Mouse (Mus musculus) cortical plate, adult 2 months (tissue): ENCODE results near the gene Oscp1. TPM values are rescaled to one million over a fixed set of nuclear protein-coding genes. Genes with fewer than 3 reads are reported as not detected.

Source experiments
- H3K27ac ChIP-seq: fragments of 200-500 bp; 2 replicates; pipeline ENCODE4 v1.5.1; 2012; ENCODE audit warnings: low read length, control low read depth, inconsistent platforms; ENCODE audit not compliant: insufficient read depth
- H3K4me1 ChIP-seq: fragments of 200-500 bp; 2 replicates; pipeline ENCODE4 v1.6.1; 2011; ENCODE audit warnings: low read length; ENCODE audit not compliant: control insufficient read depth, insufficient read depth
- H3K4me3 ChIP-seq: fragments of 200-500 bp; 2 replicates; pipeline ENCODE4 v1.5.1; 2011; ENCODE audit warnings: mild to moderate bottlenecking, low read length, control low read depth; ENCODE audit not compliant: insufficient read depth
- CTCF ChIP-seq: fragments of 200-500 bp; IDR thresholded peaks from 2 replicates; pipeline ENCODE4 v1.5.1; 2011; ENCODE audit warnings: mild to moderate bottlenecking, control low read depth, low read length; ENCODE audit not compliant: insufficient read depth; ENCODE audit errors: extremely low read depth
- POLR2A ChIP-seq: fragments of 200-500 bp; IDR thresholded peaks from 2 replicates; pipeline ENCODE4 v1.6.1; 2011; ENCODE audit warnings: mild to moderate bottlenecking, low read length, control low read depth; ENCODE audit not compliant: insufficient read depth; ENCODE audit errors: extremely low read depth
- polyA plus RNA-seq: library from polyadenylated mRNA; depleted of rRNA; stranded (reverse); fragments of >200 nt; gene quantifications from 2 replicates; pipeline ENCODE4 v1.2.3, GENCODE M21; 2012

Gene Oscp1
- polyA plus RNA-seq, 1 experiment = 20.3 TPM

GRCm38 (mm10) chr4:126097711-126098253 is 39.4 kb downstream of the Oscp1 start:
- Histone ChIP-seq H3K27ac (no peak overlapping the region), H3K4me1 (no peaks in the 10 kb centered on the region; the same call in 1 of the 2 replicates), H3K4me3 (no peak overlapping the region)
- no peak for TF ChIP-seq CTCF
- no peak for TF ChIP-seq POLR2A

GRCm38 (mm10) chr4:126099365-126099764 is 41.0 kb downstream of the Oscp1 start:
- H3K4me1 ChIP-seq = no peaks in the 10 kb centered on the region; the same call in 1 of the 2 replicates
- no peak overlapping the region for H3K4me3 ChIP-seq
- H3K27ac ChIP-seq = no peak overlapping the region
- TF ChIP-seq POLR2A = no peak
- no peak for TF ChIP-seq CTCF

- TF ChIP-seq CTCF = no peak
- no peak overlapping the region for H3K27ac ChIP-seq
- H3K4me3 ChIP-seq = no peak overlapping the region
- peaks cover 2% of the 10 kb centered on the region; the same call in 1 of the 2 replicates for H3K4me1 ChIP-seq
These were observed 42.4 kb downstream of the Oscp1 start for GRCm38 (mm10) chr4:126100764-126101163.

GRCm38 (mm10) chr4:126102061-126102841 is 43.9 kb downstream of the Oscp1 start:
- TF ChIP-seq POLR2A (no peak), CTCF (no peak)
- no peak overlapping the region for H3K4me3 ChIP-seq
- peaks cover 4% of the 10 kb centered on the region for H3K4me1 ChIP-seq
- H3K27ac ChIP-seq = peak overlapping the region; percentile 65

DNA sequence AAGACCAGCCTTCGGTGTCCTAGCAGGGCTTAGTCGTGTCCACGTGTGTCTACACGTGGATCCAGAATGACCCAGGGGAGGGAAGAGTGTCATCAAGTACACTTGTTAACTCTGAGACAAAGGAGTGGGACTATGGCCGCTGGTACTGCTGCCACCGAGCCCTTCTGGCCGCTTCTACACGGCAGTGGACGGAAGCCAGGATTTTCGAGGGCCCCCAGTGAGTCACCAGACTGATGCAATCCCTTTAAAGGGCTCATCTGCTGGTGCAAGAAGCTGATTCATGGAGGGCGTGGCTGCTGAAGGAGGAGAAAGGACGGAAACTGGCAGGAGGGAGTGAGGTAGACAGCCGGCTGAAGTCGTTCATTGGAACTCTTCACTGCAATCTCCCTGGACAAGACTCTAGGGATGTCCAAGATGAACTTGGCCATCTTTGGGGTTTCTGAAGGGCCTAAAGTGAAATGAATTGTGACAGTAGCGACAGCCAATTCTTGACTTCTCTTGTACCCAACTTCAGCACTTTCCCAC is 44.8 kb downstream of the Oscp1 start:
- TF ChIP-seq POLR2A (peak; percentile 14; the same call in 1 of the 2 replicates), CTCF (no peak)
- H3K4me1 ChIP-seq = peaks cover 5% of the 10 kb centered on the region
- peak overlapping the region; percentile 65 for H3K27ac ChIP-seq
- H3K4me3 ChIP-seq = peak overlapping the region; percentile 91

GRCm38 (mm10) chr4:126103590-126104068 is 45.3 kb downstream of the Oscp1 start, which contains the start of gene Stk40:
Gene Stk40, plus strand, starts transcription at chr4:126103957.
- TF ChIP-seq CTCF (peak; percentile 52), POLR2A (peak; percentile 84)
- Histone ChIP-seq H3K4me3 (peak within 1 kb of the TSS; percentile 91), H3K4me1 (peaks cover 7% of the 10 kb centered on the region), H3K27ac (peak within 1 kb of the TSS; percentile 65)

DNA sequence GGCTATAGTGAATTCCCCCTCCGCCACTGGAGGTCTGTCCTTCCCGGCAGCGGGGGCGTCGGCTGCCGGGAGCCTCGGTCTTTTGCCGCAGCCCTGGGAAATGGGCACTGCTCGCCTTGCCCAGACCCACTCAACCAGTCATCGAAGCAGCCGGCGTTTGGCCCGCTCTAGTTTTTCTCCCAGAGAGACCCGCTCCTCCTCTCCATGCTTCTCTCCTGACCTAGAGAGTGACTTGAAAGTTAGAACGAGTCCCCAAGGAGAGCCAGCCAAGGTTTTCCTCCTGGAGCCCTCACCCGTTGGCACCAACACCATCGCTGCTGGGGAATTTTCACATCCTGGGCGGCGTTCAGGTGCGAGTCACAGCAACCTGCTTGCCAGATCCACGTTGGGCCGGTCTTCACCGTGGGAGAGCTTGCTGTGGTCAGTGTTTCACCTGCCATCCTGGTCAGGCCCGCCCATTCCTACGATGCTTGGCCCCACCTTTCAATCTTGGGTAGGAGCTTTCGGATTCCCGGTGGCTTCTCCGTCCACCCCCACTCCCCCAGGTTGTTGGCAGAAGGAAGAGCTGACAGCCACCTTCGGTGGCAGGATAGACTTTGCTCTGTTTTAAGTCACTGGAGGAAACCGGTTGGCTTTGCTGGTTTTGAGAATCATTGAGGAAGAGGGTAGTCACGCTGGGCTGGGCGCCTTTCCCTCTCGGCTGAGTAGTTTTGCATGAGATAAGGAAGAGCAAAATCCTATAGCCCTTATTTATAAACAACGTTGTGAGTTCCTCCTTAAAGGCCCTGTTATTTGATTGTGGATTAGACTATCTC is 46.1 kb downstream of the Oscp1 start:
- Histone ChIP-seq H3K4me1 (peaks cover 10% of the 10 kb centered on the region), H3K4me3 (peak overlapping the region; percentile 91), H3K27ac (0 out of 2 replicates have a peak overlapping the region, but pooled peaks have one; percentile 15)
- no peak for TF ChIP-seq CTCF
- no peak for TF ChIP-seq POLR2A

- peak overlapping the region; percentile 91 for H3K4me3 ChIP-seq
- peak; percentile 45; the same call in 1 of the 2 replicates for TF ChIP-seq POLR2A
- no peak for TF ChIP-seq CTCF
- peaks cover 14% of the 10 kb centered on the region for H3K4me1 ChIP-seq
- no peak overlapping the region for H3K27ac ChIP-seq
These were observed 46.9 kb downstream of the Oscp1 start for GRCm38 (mm10) chr4:126105131-126105783.
